Mouse (Mus musculus): Measurements from ENCODE around the gene Zfp819. TPM values are rescaled to one million over a fixed set of nuclear protein-coding genes. Genes with fewer than 3 reads are reported as not detected.

The Zfp819 gene
- polyA plus RNA-seq, 1 experiment from 2014 or later: not detected

GRCm38 (mm10) chr7:43634500-43634899, 27.5 kb downstream of the Zfp819 start, which contains the start of gene Ceacam18:
TSS of gene Ceacam18 (plus strand) at chr7:43634707.
- no peak within 1 kb of the TSS for H3K27ac ChIP-seq (ENCODE audit: low read length)
- ATAC-seq (ENCODE audit: low read depth): no peak

GRCm38 (mm10) chr7:43636194-43636593, 29.2 kb downstream of the Zfp819 start:
- ATAC-seq (ENCODE audit: low read depth): no peak

More at GRCm38 (mm10) chr7:43634500-43634899, 27.5 kb downstream of the Zfp819 start, which contains the start of gene Ceacam18:
- H3K4me1 ChIP-seq (ENCODE audit: control insufficient read depth, low read depth, low read length): no peaks in the 10 kb centered on the region
- H3K4me3 ChIP-seq (ENCODE audit: low read depth, low read length): no peak within 1 kb of the TSS
- H3K36me3 ChIP-seq (ENCODE audit: control insufficient read depth, insufficient read depth): no peaks in the 10 kb centered on the region
- H3K9me3 ChIP-seq (replicated peaks; ENCODE audit: control insufficient read depth, low read length): no peaks in the 10 kb centered on the region
- WGBS (ENCODE audit: insufficient replicate concordance): 30% methylated on average over 6 of the region's 6 CpGs
- no peaks in the 10 kb centered on the region for H3K27me3 ChIP-seq (ENCODE audit: control insufficient read depth, insufficient read depth, low read depth, low read length)
- H3K9ac ChIP-seq (ENCODE audit: low read depth, low read length): no peak within 1 kb of the TSS
- no peak within 1 kb of the TSS for H3K4me2 ChIP-seq (ENCODE audit: low read depth, low read length)

GRCm38 (mm10) chr7:43637118-43637517, 30.1 kb downstream of the Zfp819 start:
- Histone ChIP-seq H3K9me3 (replicated peaks; ENCODE audit: control insufficient read depth, low read length) (no peaks in the 10 kb centered on the region), H3K27ac (ENCODE audit: low read length) (no peak overlapping the region), H3K4me1 (ENCODE audit: control insufficient read depth, low read depth, low read length) (no peaks in the 10 kb centered on the region), H3K4me3 (ENCODE audit: low read depth, low read length) (no peak overlapping the region), H3K4me2 (ENCODE audit: low read depth, low read length) (no peak overlapping the region), H3K27me3 (ENCODE audit: control insufficient read depth, insufficient read depth, low read depth, low read length) (no peaks in the 10 kb centered on the region), H3K9ac (ENCODE audit: low read depth, low read length) (no peak overlapping the region), H3K36me3 (ENCODE audit: control insufficient read depth, insufficient read depth) (no peaks in the 10 kb centered on the region)
- no peak for ATAC-seq (ENCODE audit: low read depth)
- 56% methylated on average over 1 of the region's 1 CpGs for WGBS (ENCODE audit: insufficient replicate concordance)

More at GRCm38 (mm10) chr7:43636194-43636593, 29.2 kb downstream of the Zfp819 start:
- H3K9ac ChIP-seq (ENCODE audit: low read depth, low read length): no peak overlapping the region
- no peaks in the 10 kb centered on the region for H3K9me3 ChIP-seq (replicated peaks; ENCODE audit: control insufficient read depth, low read length)
- no peak overlapping the region for H3K4me2 ChIP-seq (ENCODE audit: low read depth, low read length)
- 17% methylated on average over 2 of the region's 2 CpGs for WGBS (ENCODE audit: insufficient replicate concordance)
- no peaks in the 10 kb centered on the region for H3K36me3 ChIP-seq (ENCODE audit: control insufficient read depth, insufficient read depth)
- H3K4me3 ChIP-seq (ENCODE audit: low read depth, low read length): no peak overlapping the region
- H3K4me1 ChIP-seq (ENCODE audit: control insufficient read depth, low read depth, low read length): no peaks in the 10 kb centered on the region
- no peaks in the 10 kb centered on the region for H3K27me3 ChIP-seq (ENCODE audit: control insufficient read depth, insufficient read depth, low read depth, low read length)
- H3K27ac ChIP-seq (ENCODE audit: low read length): no peak overlapping the region

- Histone ChIP-seq H3K9me3 (replicated peaks; ENCODE audit: control insufficient read depth, low read length) (no peaks in the 10 kb centered on the region), H3K36me3 (ENCODE audit: control insufficient read depth, insufficient read depth) (no peaks in the 10 kb centered on the region), H3K27me3 (ENCODE audit: control insufficient read depth, insufficient read depth, low read depth, low read length) (no peaks in the 10 kb centered on the region), H3K4me2 (ENCODE audit: low read depth, low read length) (no peak overlapping the region), H3K4me1 (ENCODE audit: control insufficient read depth, low read depth, low read length) (no peaks in the 10 kb centered on the region), H3K9ac (ENCODE audit: low read depth, low read length) (no peak overlapping the region), H3K4me3 (ENCODE audit: low read depth, low read length) (no peak overlapping the region), H3K27ac (ENCODE audit: low read length) (peak overlapping the region; percentile 59)
- ATAC-seq (ENCODE audit: low read depth): no peak
- WGBS (ENCODE audit: insufficient replicate concordance): 57% methylated on average over 5 of the region's 5 CpGs
These were observed 35.6 kb downstream of the Zfp819 start for GRCm38 (mm10) chr7:43642587-43642986.

GRCm38 (mm10) chr7:43643046-43643652, 36.2 kb downstream of the Zfp819 start:
- Histone ChIP-seq H3K4me3 (ENCODE audit: low read depth, low read length) (no peak overlapping the region), H3K4me1 (ENCODE audit: control insufficient read depth, low read depth, low read length) (no peaks in the 10 kb centered on the region), H3K27me3 (ENCODE audit: control insufficient read depth, insufficient read depth, low read depth, low read length) (no peaks in the 10 kb centered on the region), H3K36me3 (ENCODE audit: control insufficient read depth, insufficient read depth) (no peaks in the 10 kb centered on the region), H3K4me2 (ENCODE audit: low read depth, low read length) (no peak overlapping the region), H3K9me3 (replicated peaks; ENCODE audit: control insufficient read depth, low read length) (no peaks in the 10 kb centered on the region), H3K27ac (ENCODE audit: low read length) (peak overlapping the region; percentile 59), H3K9ac (ENCODE audit: low read depth, low read length) (no peak overlapping the region)
- no peak for ATAC-seq (ENCODE audit: low read depth)
- 54% methylated on average over 17 of the region's 17 CpGs for WGBS (ENCODE audit: insufficient replicate concordance)

- Histone ChIP-seq H3K36me3 (ENCODE audit: control insufficient read depth, insufficient read depth) (no peaks in the 10 kb centered on the region), H3K9me3 (replicated peaks; ENCODE audit: control insufficient read depth, low read length) (no peaks in the 10 kb centered on the region), H3K9ac (ENCODE audit: low read depth, low read length) (no peak overlapping the region), H3K4me2 (ENCODE audit: low read depth, low read length) (no peak overlapping the region), H3K27me3 (ENCODE audit: control insufficient read depth, insufficient read depth, low read depth, low read length) (no peaks in the 10 kb centered on the region), H3K4me3 (ENCODE audit: low read depth, low read length) (no peak overlapping the region), H3K27ac (ENCODE audit: low read length) (no peak overlapping the region), H3K4me1 (ENCODE audit: control insufficient read depth, low read depth, low read length) (no peaks in the 10 kb centered on the region)
- ATAC-seq (ENCODE audit: low read depth): no peak
- 67% methylated on average over 6 of the region's 6 CpGs for WGBS (ENCODE audit: insufficient replicate concordance)
These were observed 45.7 kb downstream of the Zfp819 start for GRCm38 (mm10) chr7:43652683-43653082.

- WGBS (ENCODE audit: insufficient replicate concordance): 20% methylated on average over 3 of the region's 3 CpGs
- H3K4me1 ChIP-seq (ENCODE audit: control insufficient read depth, low read depth, low read length): no peaks in the 10 kb centered on the region
- H3K36me3 ChIP-seq (ENCODE audit: control insufficient read depth, insufficient read depth): no peaks in the 10 kb centered on the region
- no peak overlapping the region for H3K4me2 ChIP-seq (ENCODE audit: low read depth, low read length)
- H3K9ac ChIP-seq (ENCODE audit: low read depth, low read length): no peak overlapping the region
- H3K9me3 ChIP-seq (replicated peaks; ENCODE audit: control insufficient read depth, low read length): no peaks in the 10 kb centered on the region
- no peak overlapping the region for H3K4me3 ChIP-seq (ENCODE audit: low read depth, low read length)
- H3K27ac ChIP-seq (ENCODE audit: low read length): no peak overlapping the region
- 0 out of 2 replicates have a peak, but pooled peaks have one; percentile 9 for ATAC-seq (ENCODE audit: low read depth)
- H3K27me3 ChIP-seq (ENCODE audit: control insufficient read depth, insufficient read depth, low read depth, low read length): no peaks in the 10 kb centered on the region
These were observed 47.5 kb downstream of the Zfp819 start for GRCm38 (mm10) chr7:43654519-43654918.

- H3K4me2 ChIP-seq (ENCODE audit: low read depth, low read length): 0 out of 2 replicates have a peak overlapping the region, but pooled peaks have one; percentile 24
- ATAC-seq (ENCODE audit: low read depth): no peak
- H3K36me3 ChIP-seq (ENCODE audit: control insufficient read depth, insufficient read depth): no peaks in the 10 kb centered on the region
- peak overlapping the region; percentile 2; the same call in 1 of the 2 replicates for H3K4me3 ChIP-seq (ENCODE audit: low read depth, low read length)
- H3K9ac ChIP-seq (ENCODE audit: low read depth, low read length): no peak overlapping the region
- no peaks in the 10 kb centered on the region for H3K9me3 ChIP-seq (replicated peaks; ENCODE audit: control insufficient read depth, low read length)
- no peak overlapping the region for H3K27ac ChIP-seq (ENCODE audit: low read length)
- 15% methylated on average over 6 of the region's 6 CpGs for WGBS (ENCODE audit: insufficient replicate concordance)
- H3K27me3 ChIP-seq (ENCODE audit: control insufficient read depth, insufficient read depth, low read depth, low read length): no peaks in the 10 kb centered on the region
- H3K4me1 ChIP-seq (ENCODE audit: control insufficient read depth, low read depth, low read length): no peaks in the 10 kb centered on the region
These were observed 49.3 kb downstream of the Zfp819 start for GRCm38 (mm10) chr7:43656232-43656631.

GRCm38 (mm10) chr7:43660002-43660401, 53.0 kb downstream of the Zfp819 start, which contains the start of gene Siglece:
TSS of gene Siglece (minus strand) at chr7:43660161.
- 17% methylated on average over 1 of the region's 1 CpGs for WGBS (ENCODE audit: insufficient replicate concordance)

More at GRCm38 (mm10) chr7:43660002-43660401, 53.0 kb downstream of the Zfp819 start, which contains the start of gene Siglece:
- no peaks in the 10 kb centered on the region for H3K9me3 ChIP-seq (replicated peaks; ENCODE audit: control insufficient read depth, low read length)
- peak within 1 kb of the TSS; percentile 14; the same call in 1 of the 2 replicates for H3K27ac ChIP-seq (ENCODE audit: low read length)
- H3K4me2 ChIP-seq (ENCODE audit: low read depth, low read length): peak within 1 kb of the TSS; percentile 16; the same call in 1 of the 2 replicates
- no peak within 1 kb of the TSS for H3K9ac ChIP-seq (ENCODE audit: low read depth, low read length)
- no peaks in the 10 kb centered on the region for H3K4me1 ChIP-seq (ENCODE audit: control insufficient read depth, low read depth, low read length)
- no peak for ATAC-seq (ENCODE audit: low read depth)
- H3K27me3 ChIP-seq (ENCODE audit: control insufficient read depth, insufficient read depth, low read depth, low read length): no peaks in the 10 kb centered on the region
- no peaks in the 10 kb centered on the region for H3K36me3 ChIP-seq (ENCODE audit: control insufficient read depth, insufficient read depth)
- H3K4me3 ChIP-seq (ENCODE audit: low read depth, low read length): peak within 1 kb of the TSS; percentile 31

Data from liver, embryonic 16.5 days (tissue).